In genomic region chr16:68428541-68428940, GRCm38 (mm10) we compare ENCODE assay signal across 25 mouse cellular contexts.
"Had no signal": no experiment of that assay in that cellular context is flagged by ENCODE, and none has a peak within 500 bp of the region (broad histone marks: within the 10 kb centered on the region; RNA-seq: fewer than 3 reads in every experiment).

No protein-coding gene starts in this region.

- DNase-seq: gastrocnemius, adult 2 months; gastrocnemius, postnatal 10 days; gastrocnemius, postnatal 25 days; heart, adult 18-20 months; heart, postnatal 10 days; heart, postnatal 4 days; kidney, adult 18-20 months; kidney, adult 8-10 months; kidney, postnatal 10 days; kidney, postnatal 25 days; kidney, postnatal 4 days; layer of hippocampus, postnatal 36 days; liver; liver, embryonic 13.5 days had no signal

- H3K4me3 ChIP-seq: gastrocnemius, adult 2 months; heart, embryonic 10.5 days; heart, embryonic 12.5 days; hindbrain, embryonic 10.5 days; hindbrain, embryonic 12.5 days; hindbrain, embryonic 15.5 days; left cerebral cortex, adult 2 months; limb, embryonic 10.5 days; limb, embryonic 12.5 days; liver, embryonic 13.5 days; liver, embryonic 15.5 days had no signal

- H3K4me1 ChIP-seq: heart, embryonic 10.5 days; heart, embryonic 12.5 days; hindbrain, embryonic 10.5 days; hindbrain, embryonic 12.5 days; hindbrain, embryonic 15.5 days; limb, embryonic 10.5 days; limb, embryonic 12.5 days; liver, embryonic 13.5 days; liver, embryonic 15.5 days had no signal

- H3K27ac ChIP-seq: gastrocnemius, adult 2 months; heart, embryonic 10.5 days; hindbrain, embryonic 10.5 days; hindbrain, embryonic 12.5 days; hindbrain, embryonic 15.5 days; hindbrain, postnatal 0 days; left cerebral cortex, adult 2 months; limb, embryonic 10.5 days; limb, embryonic 12.5 days; liver, embryonic 13.5 days; liver, embryonic 15.5 days had no signal

- H3K9ac ChIP-seq: heart, embryonic 12.5 days; hindbrain, embryonic 12.5 days; hindbrain, embryonic 15.5 days; limb, embryonic 12.5 days; liver, embryonic 13.5 days; liver, embryonic 15.5 days had no signal

- H3K36me3 ChIP-seq: heart, embryonic 10.5 days; heart, embryonic 12.5 days; hindbrain, embryonic 10.5 days; hindbrain, embryonic 12.5 days; hindbrain, embryonic 15.5 days; limb, embryonic 10.5 days; limb, embryonic 12.5 days; liver, embryonic 13.5 days; liver, embryonic 15.5 days had no signal

- ATAC-seq: hindbrain, postnatal 0 days had no signal

- H3K4me2 ChIP-seq: heart, embryonic 12.5 days; hindbrain, embryonic 12.5 days; hindbrain, embryonic 15.5 days; limb, embryonic 12.5 days; liver, embryonic 11.5 days; liver, embryonic 13.5 days; liver, embryonic 15.5 days had no signal

- H3K9me3 ChIP-seq: heart, embryonic 10.5 days; heart, embryonic 12.5 days; hindbrain, embryonic 10.5 days; hindbrain, embryonic 12.5 days; hindbrain, embryonic 15.5 days; limb, embryonic 10.5 days; limb, embryonic 12.5 days; liver, embryonic 13.5 days; liver, embryonic 15.5 days had no signal

- H3K27me3 ChIP-seq: heart, embryonic 12.5 days; hindbrain, embryonic 12.5 days; hindbrain, embryonic 15.5 days; limb, embryonic 12.5 days; liver, embryonic 13.5 days; liver, embryonic 15.5 days had no signal
